Mouse (Mus musculus) stomach, postnatal 0 days (tissue): ENCODE results near the gene Ctdnep1. TPM values are rescaled to one million over a fixed set of nuclear protein-coding genes. Genes with fewer than 3 reads are reported as not detected.
A peak's percentile ranks its signal among the peaks of the same experiment; 100 is the strongest.

Experiments used
- ATAC-seq: fragments of 200-750 bp; cut with Nextera tagmentation; 2 replicates; pipeline ENCODE4 v1.8.0; 2017; ENCODE audit not compliant: low FRiP score, low TSS enrichment
- DNase-seq: peaks from one replicate; pipeline ENCODE4 v3.0.0-alpha.2; 2016; ENCODE audit warnings: low spot score
- H3K27ac ChIP-seq: fragments of 300-500 bp; sonication (generic); replicated peaks from 2 replicates; pipeline ENCODE4 v1.5.1; 2014; ENCODE audit warnings: mild to moderate bottlenecking, control low read depth
- H3K27me3 ChIP-seq: fragments of 300-500 bp; sonication (generic); 2 replicates; pipeline ENCODE4 v1.6.1; 2014; ENCODE audit warnings: low read length; ENCODE audit not compliant: control insufficient read depth, insufficient read depth
- H3K36me3 ChIP-seq: fragments of 300-500 bp; sonication (generic); 2 replicates; pipeline ENCODE4 v1.6.1; 2014; ENCODE audit warnings: low read length, mixed read lengths; ENCODE audit not compliant: control insufficient read depth, insufficient read depth
- H3K4me1 ChIP-seq: fragments of 300-500 bp; sonication (generic); replicated peaks from 2 replicates; pipeline ENCODE4 v1.6.1; 2014; ENCODE audit warnings: antibody characterized with exemption; ENCODE audit not compliant: control insufficient read depth, insufficient read depth
- H3K4me2 ChIP-seq: fragments of 300-500 bp; sonication (generic); replicated peaks from 2 replicates; pipeline ENCODE4 v1.6.1; 2014; ENCODE audit warnings: low read depth, mild to moderate bottlenecking, control low read depth, moderate library complexity
- H3K4me3 ChIP-seq: fragments of 300-500 bp; sonication (generic); 2 replicates; pipeline ENCODE4 v1.5.1; 2014; ENCODE audit warnings: low read depth, low read length, control low read depth
- H3K9ac ChIP-seq: fragments of 300-500 bp; sonication (generic); 2 replicates; pipeline ENCODE4 v1.6.1; 2014; ENCODE audit warnings: mild to moderate bottlenecking, low read length, control low read depth, mixed read lengths
- H3K9me3 ChIP-seq: fragments of 300-500 bp; sonication (generic); 2 replicates; pipeline ENCODE4 v1.6.1; 2016; ENCODE audit warnings: low read length; ENCODE audit not compliant: control insufficient read depth
- CTCF ChIP-seq: IDR thresholded peaks from 2 replicates; pipeline ENCODE4 v1.5.1; 2016; ENCODE audit warnings: antibody characterized with exemption, low read depth, mild to moderate bottlenecking, moderate library complexity
- EP300 ChIP-seq: optimal IDR thresholded peaks from 2 replicates; pipeline ENCODE3; 2016; ENCODE audit warnings: antibody characterized with exemption
- WGBS: fragments of 180-500 bp; shearing (Covaris S2); extraction: QIAGEN DNeasy Blood & Tissue Kit; methylation state at CpG from one replicate; pipeline ENCODE4 v1.1.7; 2014; 5-methylcytosine and 5-hydroxymethylcytosine counted together
- polyA plus RNA-seq: library from polyadenylated mRNA; unstranded; fragments of >200 nt; fragmentation: Nextera tagmentation; extraction: Ambion mirVana; gene quantifications from 2 replicates; pipeline ENCODE4 v1.2.1, GENCODE M21; 2015

The Ctdnep1 gene
- polyA plus RNA-seq, 1 experiment from 2014 or later, result 13.1 TPM

DNA sequence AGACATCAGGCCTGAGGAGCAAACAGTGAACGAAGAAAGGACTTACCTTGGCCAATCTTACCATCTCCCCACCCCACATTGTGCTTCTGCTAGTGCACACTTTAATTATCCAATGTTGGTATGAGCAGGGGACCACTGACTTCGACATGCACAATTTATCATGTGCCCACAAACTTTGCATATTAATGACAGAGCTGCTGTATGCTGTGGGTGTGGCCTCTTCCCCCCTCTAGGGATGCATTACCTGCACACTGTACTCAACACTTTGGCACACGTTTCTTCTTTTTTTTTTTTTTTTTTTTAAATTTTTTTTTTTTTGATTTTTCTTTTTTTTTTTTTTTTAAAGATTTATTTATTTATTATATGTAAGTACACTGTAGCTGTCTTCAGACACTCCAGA is 10.2 kb upstream of the Ctdnep1 start:
- Histone ChIP-seq H3K36me3 (peaks cover 22% of the 10 kb centered on the region), H3K27ac (no peak overlapping the region), H3K9ac (no peak overlapping the region), H3K4me2 (no peak overlapping the region), H3K4me3 (no peak overlapping the region), H3K9me3 (no peaks in the 10 kb centered on the region), H3K27me3 (peaks cover 2% of the 10 kb centered on the region; the same call in 1 of the 2 replicates), H3K4me1 (peaks cover 2% of the 10 kb centered on the region; the same call in 1 of the 2 replicates)
- DNase-seq, result peak; percentile 30
- 44% methylated on average over 3 of the region's 3 CpGs for WGBS
- TF ChIP-seq CTCF, result no peak
- TF ChIP-seq EP300, result no peak
- no peak for ATAC-seq

DNA sequence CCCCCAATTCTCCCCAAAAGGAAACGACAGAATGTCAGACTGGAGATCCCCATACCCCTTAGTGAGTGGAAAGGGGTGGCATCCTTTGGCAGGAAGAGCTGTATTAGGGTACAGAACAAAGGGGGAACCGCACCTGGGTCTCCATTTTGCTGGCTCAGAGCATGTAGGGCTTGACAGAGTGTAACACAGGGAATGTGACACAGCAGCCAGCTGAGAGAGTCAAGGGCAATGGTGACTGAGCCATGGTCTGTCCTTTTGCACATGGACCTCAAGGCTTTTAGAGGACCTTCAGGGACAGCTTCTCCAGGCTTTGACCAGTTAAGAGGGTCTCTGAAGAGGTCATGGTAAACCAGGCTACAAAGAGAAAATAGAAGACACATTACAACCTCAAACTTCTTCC is 6.0 kb upstream of the Ctdnep1 start:
- ATAC-seq (no peak), DNase-seq (no peak)
- no peak overlapping the region for H3K27ac ChIP-seq
- H3K9me3 ChIP-seq, result no peaks in the 10 kb centered on the region
- H3K9ac ChIP-seq, result no peak overlapping the region
- H3K4me2 ChIP-seq, result no peak overlapping the region
- H3K4me3 ChIP-seq, result no peak overlapping the region
- H3K27me3 ChIP-seq, result no peaks in the 10 kb centered on the region
- TF ChIP-seq EP300, result no peak
- WGBS, result 94% methylated on average over 2 of the region's 2 CpGs
- H3K36me3 ChIP-seq, result peaks cover 16% of the 10 kb centered on the region
- H3K4me1 ChIP-seq, result no peaks in the 10 kb centered on the region

DNA sequence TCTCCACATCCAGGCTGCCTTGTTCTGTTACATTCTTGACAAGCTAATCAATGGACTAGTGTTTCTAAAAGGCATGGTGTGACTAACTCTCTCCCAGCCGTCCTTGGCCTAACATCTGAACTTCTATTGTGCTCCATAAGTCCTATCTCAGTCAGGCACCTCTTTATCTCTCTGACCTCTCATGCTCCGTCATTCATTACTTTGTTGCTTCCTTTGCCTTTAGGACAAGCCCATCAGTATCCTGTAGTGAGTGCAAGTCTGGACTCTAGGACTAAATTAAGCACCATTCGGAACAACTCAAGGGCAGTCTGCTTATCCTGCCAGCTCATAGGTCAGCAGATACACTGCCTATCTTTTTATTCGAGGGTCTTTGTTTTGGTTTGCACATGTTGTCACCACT is 4.7 kb upstream of the Ctdnep1 start:
- H3K27ac ChIP-seq, result no peak overlapping the region
- 79% methylated on average over 4 of the region's 4 CpGs for WGBS

GRCm38 (mm10) chr11:69979827-69980195 is 1.1 kb upstream of the Ctdnep1 start:
- DNase-seq (no peak), ATAC-seq (no peak; the same call in none of the 2 replicates)
- Histone ChIP-seq H3K4me1 (no peaks in the 10 kb centered on the region; the same call in 1 of the 2 replicates), H3K27ac (peak overlapping the region; percentile 98), H3K4me2 (peak overlapping the region; percentile 89), H3K9ac (peak overlapping the region; percentile 78), H3K36me3 (peaks cover 9% of the 10 kb centered on the region; the same call in 1 of the 2 replicates), H3K27me3 (no peaks in the 10 kb centered on the region), H3K4me3 (peak overlapping the region; percentile 97), H3K9me3 (no peaks in the 10 kb centered on the region)
- WGBS, result 2% methylated on average over 16 of the region's 16 CpGs
- TF ChIP-seq EP300 (no peak), CTCF (no peak)

More for the DNA sequence above, 4.7 kb upstream of the Ctdnep1 start:
- H3K9ac ChIP-seq, result no peak overlapping the region
- ATAC-seq (no peak), DNase-seq (no peak)
- peaks cover 13% of the 10 kb centered on the region for H3K36me3 ChIP-seq
- H3K4me3 ChIP-seq, result no peak overlapping the region
- no peaks in the 10 kb centered on the region for H3K9me3 ChIP-seq
- TF ChIP-seq CTCF, result no peak
- TF ChIP-seq EP300, result no peak
- H3K4me2 ChIP-seq, result no peak overlapping the region
- H3K27me3 ChIP-seq, result no peaks in the 10 kb centered on the region
- no peaks in the 10 kb centered on the region for H3K4me1 ChIP-seq

GRCm38 (mm10) chr11:69980196-69981140 is 488 bp upstream of the Ctdnep1 start:
- H3K4me1 ChIP-seq, result no peaks in the 10 kb centered on the region; the same call in 1 of the 2 replicates
- H3K9ac ChIP-seq, result peak overlapping the region; percentile 97
- no peaks in the 10 kb centered on the region for H3K27me3 ChIP-seq
- peaks cover 7% of the 10 kb centered on the region; the same call in 1 of the 2 replicates for H3K36me3 ChIP-seq
- peak; percentile 99 for DNase-seq
- TF ChIP-seq CTCF (0 out of 2 replicates have a peak, but pooled peaks have one; percentile 12), EP300 (peak; percentile 71)
- no peaks in the 10 kb centered on the region for H3K9me3 ChIP-seq
- peak overlapping the region; percentile 97 for H3K4me3 ChIP-seq
- peak; percentile 95 for ATAC-seq
- peak overlapping the region; percentile 91 for H3K4me2 ChIP-seq
- WGBS, result under 1% methylated on average over 36 of the region's 60 CpGs
- peak overlapping the region; percentile 98 for H3K27ac ChIP-seq

GRCm38 (mm10) chr11:69982225-69982624 is 1.3 kb downstream of the Ctdnep1 start, which contains the start of gene Elp5:
Gene Elp5, minus strand, starts transcription at chr11:69982517.
- 42% methylated on average over 8 of the region's 8 CpGs for WGBS
- no peak for DNase-seq
- TF ChIP-seq EP300 (no peak), CTCF (no peak)

More at GRCm38 (mm10) chr11:69982225-69982624, 1.3 kb downstream of the Ctdnep1 start, which contains the start of gene Elp5:
- Histone ChIP-seq H3K36me3 (peaks cover 7% of the 10 kb centered on the region; the same call in 1 of the 2 replicates), H3K27me3 (no peaks in the 10 kb centered on the region), H3K4me2 (peak within 1 kb of the TSS; percentile 91), H3K4me1 (no peaks in the 10 kb centered on the region; the same call in 1 of the 2 replicates), H3K4me3 (peak within 1 kb of the TSS; percentile 97), H3K27ac (peak within 1 kb of the TSS; percentile 98), H3K9me3 (no peaks in the 10 kb centered on the region), H3K9ac (peak within 1 kb of the TSS; percentile 97)
- ATAC-seq, result no peak
